Mouse (Mus musculus) spleen, adult 2 months (tissue): Measurements from ENCODE around the gene Gars.

Experiments
- CTCF ChIP-seq: fragments of 200-500 bp; IDR thresholded peaks from 2 replicates; pipeline ENCODE4 v1.5.1; 2011; ENCODE audit warnings: mild to moderate bottlenecking, inconsistent platforms; ENCODE audit not compliant: insufficient read depth, insufficient read length, insufficient replicate concordance; ENCODE audit errors: extremely low read depth
- POLR2A ChIP-seq: fragments of 200-500 bp; IDR thresholded peaks from 2 replicates; pipeline ENCODE4 v1.6.1; 2011; ENCODE audit warnings: low read depth, low read length, inconsistent platforms

DNA sequence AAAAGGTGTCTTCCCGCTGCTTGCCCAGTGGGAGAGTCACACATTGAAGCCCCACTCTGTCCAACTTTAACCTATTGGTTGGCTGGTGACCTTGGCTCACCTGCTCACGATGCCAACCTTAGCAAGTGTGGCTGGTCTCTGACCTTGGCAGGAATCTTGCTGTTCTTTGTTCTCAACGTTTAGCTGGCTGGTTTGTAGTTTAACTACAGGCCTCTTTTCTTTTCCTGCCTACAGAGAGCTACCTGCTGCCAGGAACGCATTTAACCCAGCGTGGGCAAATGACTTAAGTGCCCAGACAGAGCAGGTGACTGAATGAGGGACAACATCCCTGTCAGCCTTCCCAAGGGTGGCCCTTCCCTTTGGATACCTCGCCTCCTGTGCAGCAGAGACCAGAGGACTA lies 40.1 kb upstream of the Gars start:
- TF ChIP-seq POLR2A: no peak
- no peak for TF ChIP-seq CTCF
